Mouse (Mus musculus): ENCODE results near the gene Tex52. TPM values are rescaled to one million over a fixed set of nuclear protein-coding genes. Genes with fewer than 3 reads are reported as not detected.

Gene Tex52
- polyA plus RNA-seq, 1 experiment from 2014 or later = 0.29 TPM

- DNase-seq (ENCODE audit: low spot score) = no peak
- WGBS = 85% methylated on average over 1 of the region's 1 CpGs
- no peaks in the 10 kb centered on the region for H3K27me3 ChIP-seq (ENCODE audit: insufficient read depth, poor library complexity, severe bottlenecking)
- no peaks in the 10 kb centered on the region for H3K36me3 ChIP-seq
- H3K4me1 ChIP-seq = 0 out of 2 replicates have a peak, but pooled peaks cover 3% of the 10 kb centered on the region
- no peak overlapping the region for H3K27ac ChIP-seq
- H3K9me3 ChIP-seq = no peaks in the 10 kb centered on the region
- no peak overlapping the region for H3K4me3 ChIP-seq
These were observed 13.9 kb downstream of the Tex52 start for GRCm38 (mm10) chr6:128389185-128389584.

- Histone ChIP-seq H3K9me3 (no peaks in the 10 kb centered on the region), H3K27me3 (ENCODE audit: insufficient read depth, poor library complexity, severe bottlenecking) (no peaks in the 10 kb centered on the region), H3K4me1 (0 out of 2 replicates have a peak, but pooled peaks cover 3% of the 10 kb centered on the region), H3K36me3 (no peaks in the 10 kb centered on the region), H3K4me3 (no peak overlapping the region), H3K27ac (no peak overlapping the region)
- 43% methylated on average over 1 of the region's 1 CpGs for WGBS
- DNase-seq (ENCODE audit: low spot score) = no peak
These were observed 15.4 kb downstream of the Tex52 start for GRCm38 (mm10) chr6:128390683-128391082.

- WGBS = 72% methylated on average over 7 of the region's 7 CpGs
- Histone ChIP-seq H3K4me1 (peaks cover 16% of the 10 kb centered on the region), H3K27me3 (ENCODE audit: insufficient read depth, poor library complexity, severe bottlenecking) (no peaks in the 10 kb centered on the region), H3K36me3 (no peaks in the 10 kb centered on the region), H3K27ac (no peak overlapping the region), H3K4me3 (no peak overlapping the region), H3K9me3 (no peaks in the 10 kb centered on the region)
- DNase-seq (ENCODE audit: low spot score) = no peak
These were observed 22.5 kb downstream of the Tex52 start for GRCm38 (mm10) chr6:128397574-128398261.

- DNase-seq (ENCODE audit: low spot score) = no peak
- H3K27me3 ChIP-seq (ENCODE audit: insufficient read depth, poor library complexity, severe bottlenecking) = no peaks in the 10 kb centered on the region
- no peaks in the 10 kb centered on the region for H3K9me3 ChIP-seq
- no peaks in the 10 kb centered on the region for H3K36me3 ChIP-seq
- peaks cover 13% of the 10 kb centered on the region for H3K4me1 ChIP-seq
- 67% methylated on average over 3 of the region's 3 CpGs for WGBS
- peak within 1 kb of the TSS; percentile 39 for H3K4me3 ChIP-seq
- H3K27ac ChIP-seq = peak within 1 kb of the TSS; percentile 59
These were observed 23.7 kb downstream of the Tex52 start, which contains the start of gene Nrip2 for GRCm38 (mm10) chr6:128398996-128399395. Gene Nrip2 (plus strand): TSS chr6:128399296.

GRCm38 (mm10) chr6:128399421-128400185 lies 24.3 kb downstream of the Tex52 start:
- peak overlapping the region; percentile 59 for H3K27ac ChIP-seq
- H3K4me1 ChIP-seq = peaks cover 13% of the 10 kb centered on the region
- DNase-seq (ENCODE audit: low spot score) = no peak
- WGBS = 47% methylated on average over 21 of the region's 21 CpGs
- H3K9me3 ChIP-seq = no peaks in the 10 kb centered on the region
- no peaks in the 10 kb centered on the region for H3K36me3 ChIP-seq
- H3K27me3 ChIP-seq (ENCODE audit: insufficient read depth, poor library complexity, severe bottlenecking) = no peaks in the 10 kb centered on the region
- peak overlapping the region; percentile 39 for H3K4me3 ChIP-seq

- Histone ChIP-seq H3K9me3 (no peaks in the 10 kb centered on the region), H3K4me1 (peaks cover 7% of the 10 kb centered on the region), H3K27me3 (ENCODE audit: insufficient read depth, poor library complexity, severe bottlenecking) (no peaks in the 10 kb centered on the region), H3K4me3 (no peak overlapping the region), H3K27ac (no peak overlapping the region), H3K36me3 (peaks cover 38% of the 10 kb centered on the region)
- WGBS = 55% methylated on average over 5 of the region's 5 CpGs
- DNase-seq (ENCODE audit: low spot score) = no peak
These were observed 29.5 kb downstream of the Tex52 start for GRCm38 (mm10) chr6:128404708-128405107.

- no peak for DNase-seq (ENCODE audit: low spot score)
- no peak overlapping the region for H3K4me3 ChIP-seq
- 90% methylated on average over 7 of the region's 7 CpGs for WGBS
- no peaks in the 10 kb centered on the region for H3K27me3 ChIP-seq (ENCODE audit: insufficient read depth, poor library complexity, severe bottlenecking)
- H3K36me3 ChIP-seq = peaks cover 75% of the 10 kb centered on the region
- H3K27ac ChIP-seq = no peak overlapping the region
- no peaks in the 10 kb centered on the region for H3K4me1 ChIP-seq
- H3K9me3 ChIP-seq = no peaks in the 10 kb centered on the region
These were observed 33.4 kb downstream of the Tex52 start for GRCm38 (mm10) chr6:128408544-128409125.

- no peak overlapping the region for H3K27ac ChIP-seq
- no peaks in the 10 kb centered on the region for H3K27me3 ChIP-seq (ENCODE audit: insufficient read depth, poor library complexity, severe bottlenecking)
- H3K4me1 ChIP-seq = no peaks in the 10 kb centered on the region
- no peak for DNase-seq (ENCODE audit: low spot score)
- WGBS = 91% methylated on average over 13 of the region's 13 CpGs
- no peak overlapping the region for H3K4me3 ChIP-seq
- H3K9me3 ChIP-seq = no peaks in the 10 kb centered on the region
- peaks cover 90% of the 10 kb centered on the region for H3K36me3 ChIP-seq
These were observed 35.0 kb downstream of the Tex52 start for GRCm38 (mm10) chr6:128410305-128410704.

- H3K36me3 ChIP-seq = peaks cover 92% of the 10 kb centered on the region
These were observed 35.9 kb downstream of the Tex52 start for GRCm38 (mm10) chr6:128411115-128411514.

GRCm38 (mm10) chr6:128416169-128416568 lies 40.9 kb downstream of the Tex52 start:
- WGBS = 79% methylated on average over 5 of the region's 5 CpGs
- H3K36me3 ChIP-seq = peaks cover 57% of the 10 kb centered on the region

More at GRCm38 (mm10) chr6:128411115-128411514, 35.9 kb downstream of the Tex52 start:
- DNase-seq (ENCODE audit: low spot score) = peak; percentile 85
- Histone ChIP-seq H3K4me3 (no peak overlapping the region), H3K9me3 (no peaks in the 10 kb centered on the region), H3K27ac (no peak overlapping the region), H3K27me3 (ENCODE audit: insufficient read depth, poor library complexity, severe bottlenecking) (no peaks in the 10 kb centered on the region), H3K4me1 (no peaks in the 10 kb centered on the region)
- 19% methylated on average over 3 of the region's 3 CpGs for WGBS

GRCm38 (mm10) chr6:128418076-128418475 lies 42.8 kb downstream of the Tex52 start:
- Histone ChIP-seq H3K4me3 (no peak overlapping the region), H3K27ac (no peak overlapping the region), H3K27me3 (ENCODE audit: insufficient read depth, poor library complexity, severe bottlenecking) (no peaks in the 10 kb centered on the region), H3K36me3 (peaks cover 38% of the 10 kb centered on the region), H3K9me3 (no peaks in the 10 kb centered on the region), H3K4me1 (peaks cover 10% of the 10 kb centered on the region; the same call in 1 of the 2 replicates)
- no peak for DNase-seq (ENCODE audit: low spot score)
- WGBS = 86% methylated on average over 1 of the region's 1 CpGs

More at GRCm38 (mm10) chr6:128416169-128416568, 40.9 kb downstream of the Tex52 start:
- no peak for DNase-seq (ENCODE audit: low spot score)
- no peak overlapping the region for H3K27ac ChIP-seq
- H3K4me1 ChIP-seq = peaks cover 5% of the 10 kb centered on the region; the same call in 1 of the 2 replicates
- H3K27me3 ChIP-seq (ENCODE audit: insufficient read depth, poor library complexity, severe bottlenecking) = no peaks in the 10 kb centered on the region
- H3K4me3 ChIP-seq = no peak overlapping the region
- H3K9me3 ChIP-seq = no peaks in the 10 kb centered on the region

- H3K4me1 ChIP-seq = peaks cover 10% of the 10 kb centered on the region
- peaks cover 13% of the 10 kb centered on the region for H3K36me3 ChIP-seq
- DNase-seq (ENCODE audit: low spot score) = no peak
- WGBS = 77% methylated on average over 2 of the region's 2 CpGs
- no peak overlapping the region for H3K4me3 ChIP-seq
- no peaks in the 10 kb centered on the region for H3K9me3 ChIP-seq
- no peak overlapping the region for H3K27ac ChIP-seq
- H3K27me3 ChIP-seq (ENCODE audit: insufficient read depth, poor library complexity, severe bottlenecking) = no peaks in the 10 kb centered on the region
These were observed 45.8 kb downstream of the Tex52 start for GRCm38 (mm10) chr6:128421036-128421435.

- H3K9me3 ChIP-seq = no peaks in the 10 kb centered on the region
- no peak for DNase-seq (ENCODE audit: low spot score)
- no peaks in the 10 kb centered on the region for H3K27me3 ChIP-seq (ENCODE audit: insufficient read depth, poor library complexity, severe bottlenecking)
- H3K27ac ChIP-seq = no peak overlapping the region
- no peak overlapping the region for H3K4me3 ChIP-seq
- H3K36me3 ChIP-seq = peaks cover 12% of the 10 kb centered on the region
- peaks cover 10% of the 10 kb centered on the region for H3K4me1 ChIP-seq
- WGBS = 90% methylated on average over 3 of the region's 3 CpGs
These were observed 46.2 kb downstream of the Tex52 start for GRCm38 (mm10) chr6:128421480-128421879.

Measured in heart, embryonic 10.5 days (tissue).